Mouse (Mus musculus): ENCODE data around the gene Cxcl10. TPM values are rescaled to one million over a fixed set of nuclear protein-coding genes. Genes with fewer than 3 reads are reported as not detected.
A peak's percentile ranks its signal among the peaks of the same experiment; 100 is the strongest.

Gene Cxcl10
- polyA plus RNA-seq, 1 experiment = 0.62 TPM

- H3ac ChIP-seq (ENCODE audit: control insufficient read depth, insufficient read length) = no peak overlapping the region
These were observed 1.0 kb upstream of the Cxcl10 start for GRCm38 (mm10) chr5:92349731-92350130.

GRCm38 (mm10) chr5:92345006-92345405, 3.7 kb downstream of the Cxcl10 start:
- H3K79me2 ChIP-seq (ENCODE audit: control insufficient read depth, insufficient read depth) = no peaks in the 10 kb centered on the region
- peaks cover 19% of the 10 kb centered on the region for H3K27me3 ChIP-seq (ENCODE audit: control insufficient read depth, insufficient read depth, insufficient read length)
- H3ac ChIP-seq (ENCODE audit: control insufficient read depth, insufficient read length) = no peak overlapping the region
- H3K4me3 ChIP-seq = no peak overlapping the region
- H3K4me2 ChIP-seq (ENCODE audit: low read depth) = no peak overlapping the region
- TF ChIP-seq MAX (IDR thresholded peaks at IDR 0.05; ENCODE audit: low read depth) = no peak
- no peak for TF ChIP-seq TCF12 (IDR thresholded peaks at IDR 0.05; ENCODE audit: insufficient read depth, poor library complexity, severe bottlenecking)
- TF ChIP-seq E2F4 (IDR thresholded peaks at IDR 0.05; ENCODE audit: insufficient read depth) = no peak
- no peak for TF ChIP-seq REST (IDR thresholded peaks at IDR 0.05; ENCODE audit: insufficient read depth, insufficient read length)
- TF ChIP-seq USF1 (IDR thresholded peaks at IDR 0.05; ENCODE audit: low read depth) = no peak
- no peak for TF ChIP-seq TCF3 (IDR thresholded peaks at IDR 0.05; ENCODE audit: insufficient read length, low read depth)
- no peak for TF ChIP-seq POLR2AphosphoS2 (IDR thresholded peaks at IDR 0.05; ENCODE audit: insufficient read length, low read depth)
- TF ChIP-seq CEBPB (IDR thresholded peaks at IDR 0.05; ENCODE audit: insufficient read depth, poor library complexity, severe bottlenecking) = no peak
- no peak for TF ChIP-seq POLR2A (IDR thresholded peaks at IDR 0.05; ENCODE audit: insufficient read length, low read depth)
- TF ChIP-seq SRF (IDR thresholded peaks at IDR 0.05; ENCODE audit: control insufficient read depth, insufficient read length, low read depth) = no peak
- TF ChIP-seq MYOG (IDR thresholded peaks at IDR 0.05; ENCODE audit: control insufficient read depth in 1 of 3, insufficient read depth in 1 of 3, insufficient read length in 2 of 3, low read depth in 2 of 3) = no peak
- no peak for TF ChIP-seq MYOD1 (IDR thresholded peaks at IDR 0.05; ENCODE audit: control insufficient read depth in 1 of 3, insufficient read length in 2 of 3, low read depth in 2 of 3)
- H3K36me3 ChIP-seq (ENCODE audit: control insufficient read depth, insufficient read depth) = no peaks in the 10 kb centered on the region

More at GRCm38 (mm10) chr5:92349731-92350130, 1.0 kb upstream of the Cxcl10 start:
- Histone ChIP-seq H3K4me3 (no peak overlapping the region), H3K27me3 (ENCODE audit: control insufficient read depth, insufficient read depth, insufficient read length) (peaks cover under 1% of the 10 kb centered on the region), H3K4me2 (ENCODE audit: low read depth) (no peak overlapping the region), H3K79me2 (ENCODE audit: control insufficient read depth, insufficient read depth) (no peaks in the 10 kb centered on the region), H3K36me3 (ENCODE audit: control insufficient read depth, insufficient read depth) (no peaks in the 10 kb centered on the region)
- TF ChIP-seq POLR2AphosphoS2 (IDR thresholded peaks at IDR 0.05; ENCODE audit: insufficient read length, low read depth) = no peak
- no peak for TF ChIP-seq MYOG (IDR thresholded peaks at IDR 0.05; ENCODE audit: control insufficient read depth in 1 of 3, insufficient read depth in 1 of 3, insufficient read length in 2 of 3, low read depth in 2 of 3)
- TF ChIP-seq MYOD1 (IDR thresholded peaks at IDR 0.05; ENCODE audit: control insufficient read depth in 1 of 3, insufficient read length in 2 of 3, low read depth in 2 of 3) = no peak
- no peak for TF ChIP-seq USF1 (IDR thresholded peaks at IDR 0.05; ENCODE audit: low read depth)
- TF ChIP-seq REST (IDR thresholded peaks at IDR 0.05; ENCODE audit: insufficient read depth, insufficient read length) = no peak
- no peak for TF ChIP-seq TCF12 (IDR thresholded peaks at IDR 0.05; ENCODE audit: insufficient read depth, poor library complexity, severe bottlenecking)
- no peak for TF ChIP-seq TCF3 (IDR thresholded peaks at IDR 0.05; ENCODE audit: insufficient read length, low read depth)
- TF ChIP-seq SRF (IDR thresholded peaks at IDR 0.05; ENCODE audit: control insufficient read depth, insufficient read length, low read depth) = no peak
- no peak for TF ChIP-seq E2F4 (IDR thresholded peaks at IDR 0.05; ENCODE audit: insufficient read depth)
- no peak for TF ChIP-seq CEBPB (IDR thresholded peaks at IDR 0.05; ENCODE audit: insufficient read depth, poor library complexity, severe bottlenecking)
- TF ChIP-seq MAX (IDR thresholded peaks at IDR 0.05; ENCODE audit: low read depth) = no peak
- no peak for TF ChIP-seq POLR2A (IDR thresholded peaks at IDR 0.05; ENCODE audit: insufficient read length, low read depth)

GRCm38 (mm10) chr5:92340606-92341005, 8.1 kb downstream of the Cxcl10 start:
- H3K4me3 ChIP-seq = no peak overlapping the region
- no peak overlapping the region for H3ac ChIP-seq (ENCODE audit: control insufficient read depth, insufficient read length)
- no peaks in the 10 kb centered on the region for H3K79me2 ChIP-seq (ENCODE audit: control insufficient read depth, insufficient read depth)
- H3K27me3 ChIP-seq (ENCODE audit: control insufficient read depth, insufficient read depth, insufficient read length) = peaks cover 28% of the 10 kb centered on the region
- no peak for TF ChIP-seq MYOG (IDR thresholded peaks at IDR 0.05; ENCODE audit: control insufficient read depth in 1 of 3, insufficient read depth in 1 of 3, insufficient read length in 2 of 3, low read depth in 2 of 3)
- no peak for TF ChIP-seq USF1 (IDR thresholded peaks at IDR 0.05; ENCODE audit: low read depth)
- TF ChIP-seq SRF (IDR thresholded peaks at IDR 0.05; ENCODE audit: control insufficient read depth, insufficient read length, low read depth) = no peak
- TF ChIP-seq POLR2A (IDR thresholded peaks at IDR 0.05; ENCODE audit: insufficient read length, low read depth) = no peak
- no peak for TF ChIP-seq TCF12 (IDR thresholded peaks at IDR 0.05; ENCODE audit: insufficient read depth, poor library complexity, severe bottlenecking)
- H3K4me2 ChIP-seq (ENCODE audit: low read depth) = no peak overlapping the region
- no peaks in the 10 kb centered on the region for H3K36me3 ChIP-seq (ENCODE audit: control insufficient read depth, insufficient read depth)

GRCm38 (mm10) chr5:92336743-92337142, 11.9 kb downstream of the Cxcl10 start:
- no peak overlapping the region for H3ac ChIP-seq (ENCODE audit: control insufficient read depth, insufficient read length)
- no peak for TF ChIP-seq MAX (IDR thresholded peaks at IDR 0.05; ENCODE audit: low read depth)
- no peaks in the 10 kb centered on the region for H3K36me3 ChIP-seq (ENCODE audit: control insufficient read depth, insufficient read depth)
- H3K4me2 ChIP-seq (ENCODE audit: low read depth) = no peak overlapping the region
- H3K27me3 ChIP-seq (ENCODE audit: control insufficient read depth, insufficient read depth, insufficient read length) = peaks cover 22% of the 10 kb centered on the region
- no peak overlapping the region for H3K4me3 ChIP-seq
- H3K79me2 ChIP-seq (ENCODE audit: control insufficient read depth, insufficient read depth) = no peaks in the 10 kb centered on the region

- peaks cover 4% of the 10 kb centered on the region for H3K27me3 ChIP-seq (ENCODE audit: control insufficient read depth, insufficient read depth, insufficient read length)
- TF ChIP-seq E2F4 (IDR thresholded peaks at IDR 0.05; ENCODE audit: insufficient read depth) (no peak), USF1 (IDR thresholded peaks at IDR 0.05; ENCODE audit: low read depth) (peak; percentile 58), CEBPB (IDR thresholded peaks at IDR 0.05; ENCODE audit: insufficient read depth, poor library complexity, severe bottlenecking) (peak; percentile 41; the same call in 1 of the 2 replicates)
- H3K36me3 ChIP-seq (ENCODE audit: control insufficient read depth, insufficient read depth) = no peaks in the 10 kb centered on the region
- no peak overlapping the region for H3ac ChIP-seq (ENCODE audit: control insufficient read depth, insufficient read length)
- H3K4me3 ChIP-seq = no peak overlapping the region
- H3K79me2 ChIP-seq (ENCODE audit: control insufficient read depth, insufficient read depth) = no peaks in the 10 kb centered on the region
- H3K4me2 ChIP-seq (ENCODE audit: low read depth) = peak overlapping the region; percentile 67
These were observed 16.3 kb downstream of the Cxcl10 start for GRCm38 (mm10) chr5:92332359-92332840.

Data from myocyte (in vitro differentiated cells).